Mouse (Mus musculus): ENCODE data around the gene Akap13. TPM values are rescaled to one million over a fixed set of nuclear protein-coding genes. Genes with fewer than 3 reads are reported as not detected.

Gene Akap13
- polyA plus RNA-seq, 1 experiment from 2014 or later, result 12.0 TPM

DNA sequence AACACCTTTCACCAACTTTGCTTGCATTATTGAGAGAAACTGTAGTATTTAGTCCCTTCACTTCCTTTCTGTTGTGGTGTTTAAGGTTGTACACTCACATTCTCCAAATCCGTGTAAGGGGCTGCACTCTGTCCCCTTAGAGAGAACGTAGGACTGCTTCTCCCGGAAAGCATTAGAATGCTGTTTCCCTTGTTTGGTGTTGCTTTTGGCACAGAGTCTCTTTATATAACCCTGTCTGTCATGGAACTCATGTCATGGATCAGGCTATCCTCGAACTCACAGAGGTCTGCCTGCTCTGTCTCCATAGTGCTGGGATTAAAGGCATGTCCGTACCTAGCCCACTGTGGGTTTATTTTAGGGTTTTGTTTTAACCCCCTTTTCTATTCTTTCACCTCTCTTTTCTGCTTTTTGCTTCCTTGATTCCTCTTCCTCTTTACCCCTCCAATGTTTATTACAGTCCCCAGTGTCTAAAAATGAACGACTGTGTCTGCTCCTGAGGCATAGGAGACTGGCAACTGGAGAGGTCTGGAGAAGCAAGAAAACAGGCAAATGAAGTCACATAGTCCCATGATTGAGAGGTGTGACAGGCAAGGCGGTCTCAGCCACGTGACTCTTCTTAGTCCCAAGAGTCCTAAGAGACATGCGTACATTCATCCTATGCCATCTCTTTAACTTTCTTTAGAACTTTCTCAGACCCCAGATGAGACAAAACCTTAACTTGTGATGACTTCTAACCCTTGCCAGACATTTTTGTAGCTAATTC, 186.3 kb downstream of the Akap13 start:
- H3K4me1 ChIP-seq (replicated peaks; ENCODE audit: control insufficient read depth, insufficient read depth, low read length), result peaks cover 11% of the 10 kb centered on the region
- H3K27ac ChIP-seq (ENCODE audit: low read length), result no peak overlapping the region
- no peaks in the 10 kb centered on the region for H3K27me3 ChIP-seq (replicated peaks; ENCODE audit: control insufficient read depth, insufficient read depth, low read length)
- WGBS, result 43% methylated on average over 9 of the region's 9 CpGs
- H3K36me3 ChIP-seq (ENCODE audit: control insufficient read depth, insufficient read depth), result no peaks in the 10 kb centered on the region
- no peak overlapping the region for H3K4me3 ChIP-seq (replicated peaks; ENCODE audit: low read length)
- no peaks in the 10 kb centered on the region for H3K9me3 ChIP-seq (ENCODE audit: control insufficient read depth, low read length)
- no peak for ATAC-seq
- H3K4me2 ChIP-seq (ENCODE audit: low read length), result no peak overlapping the region; the same call in 1 of the 2 replicates
- H3K9ac ChIP-seq (replicated peaks; ENCODE audit: low read depth, low read length), result no peak overlapping the region

DNA sequence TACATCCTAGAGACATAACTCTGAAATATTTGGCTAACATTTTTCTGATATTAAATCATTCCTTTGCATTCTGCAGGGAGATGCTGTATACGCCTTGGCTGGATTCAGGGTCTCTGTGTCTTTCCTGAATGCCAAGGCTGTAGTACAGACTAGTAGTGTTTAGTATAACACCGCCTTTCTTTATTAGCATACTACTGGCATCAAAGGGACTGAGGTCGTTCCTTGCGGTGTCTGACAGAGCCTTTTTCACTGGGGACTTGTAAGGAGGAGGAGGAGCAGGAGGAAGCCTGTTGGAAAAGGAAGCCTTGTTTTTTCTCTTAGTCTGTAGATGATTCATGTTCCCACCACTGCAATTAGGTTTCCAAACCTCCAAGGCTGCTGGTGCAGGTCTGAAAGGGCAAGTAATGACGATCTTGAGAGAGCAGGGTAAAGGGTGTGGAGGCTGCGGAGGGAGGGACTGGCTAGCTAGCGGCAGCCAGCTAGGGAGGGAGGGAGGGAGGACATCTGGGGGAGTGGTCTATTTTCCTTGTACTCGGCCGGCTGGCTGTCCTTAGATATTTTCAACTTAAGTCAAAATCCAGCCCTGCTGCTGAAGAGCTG, 186.9 kb downstream of the Akap13 start:
- Histone ChIP-seq H3K4me1 (replicated peaks; ENCODE audit: control insufficient read depth, insufficient read depth, low read length) (peaks cover 11% of the 10 kb centered on the region), H3K9me3 (ENCODE audit: control insufficient read depth, low read length) (no peaks in the 10 kb centered on the region), H3K27me3 (replicated peaks; ENCODE audit: control insufficient read depth, insufficient read depth, low read length) (no peaks in the 10 kb centered on the region), H3K9ac (replicated peaks; ENCODE audit: low read depth, low read length) (peak overlapping the region; percentile 38), H3K36me3 (ENCODE audit: control insufficient read depth, insufficient read depth) (no peaks in the 10 kb centered on the region), H3K4me3 (replicated peaks; ENCODE audit: low read length) (peak overlapping the region; percentile 37), H3K27ac (ENCODE audit: low read length) (no peak overlapping the region), H3K4me2 (ENCODE audit: low read length) (peak overlapping the region; percentile 65)
- whole genome bisulfite sequencing, result 4% methylated on average over 9 of the region's 9 CpGs
- ATAC-seq, result peak; percentile 89

DNA sequence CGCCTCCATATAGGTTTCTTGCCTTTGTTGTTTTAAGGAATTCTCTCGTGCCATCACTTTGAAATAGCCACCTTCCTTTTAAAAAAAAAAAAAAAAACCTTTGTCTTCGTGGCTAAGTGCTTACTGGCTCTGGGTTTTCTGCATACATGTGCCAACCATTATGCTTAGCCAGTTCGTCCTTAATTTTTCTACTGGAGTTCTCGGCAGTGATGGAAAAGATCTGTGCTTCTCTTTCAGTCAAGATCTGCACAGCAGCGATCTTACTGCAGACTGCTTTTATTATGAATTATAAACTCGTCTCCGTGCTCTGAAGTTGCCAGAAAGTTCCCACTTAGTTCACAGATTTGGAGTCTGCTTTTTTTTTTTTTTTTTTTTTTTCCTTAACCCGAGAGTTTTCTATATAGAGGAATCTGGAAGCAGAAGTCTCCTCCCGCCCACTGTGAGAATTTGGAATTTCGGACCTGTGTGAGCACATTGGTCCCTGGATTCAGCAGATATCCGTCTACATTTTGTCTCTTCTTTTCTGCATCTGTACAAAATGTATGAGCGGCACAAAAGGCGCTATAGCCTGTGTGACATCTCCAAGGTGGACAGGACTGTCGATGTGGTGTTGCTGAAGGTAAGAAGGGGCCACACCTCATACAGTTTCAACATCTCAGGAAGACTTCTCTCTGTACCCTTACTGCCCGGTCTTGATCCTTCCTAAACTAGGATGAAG, 187.7 kb downstream of the Akap13 start:
- ATAC-seq, result peak; percentile 28; the same call in 1 of the 2 replicates
- H3K4me1 ChIP-seq (replicated peaks; ENCODE audit: control insufficient read depth, insufficient read depth, low read length), result peaks cover 11% of the 10 kb centered on the region
- no peaks in the 10 kb centered on the region for H3K36me3 ChIP-seq (ENCODE audit: control insufficient read depth, insufficient read depth)
- no peak overlapping the region for H3K27ac ChIP-seq (ENCODE audit: low read length)
- H3K4me2 ChIP-seq (ENCODE audit: low read length), result peak overlapping the region; percentile 65
- peak overlapping the region; percentile 37 for H3K4me3 ChIP-seq (replicated peaks; ENCODE audit: low read length)
- WGBS, result 36% methylated on average over 15 of the region's 16 CpGs
- peak overlapping the region; percentile 38 for H3K9ac ChIP-seq (replicated peaks; ENCODE audit: low read depth, low read length)
- no peaks in the 10 kb centered on the region for H3K27me3 ChIP-seq (replicated peaks; ENCODE audit: control insufficient read depth, insufficient read depth, low read length)
- no peaks in the 10 kb centered on the region for H3K9me3 ChIP-seq (ENCODE audit: control insufficient read depth, low read length)

DNA sequence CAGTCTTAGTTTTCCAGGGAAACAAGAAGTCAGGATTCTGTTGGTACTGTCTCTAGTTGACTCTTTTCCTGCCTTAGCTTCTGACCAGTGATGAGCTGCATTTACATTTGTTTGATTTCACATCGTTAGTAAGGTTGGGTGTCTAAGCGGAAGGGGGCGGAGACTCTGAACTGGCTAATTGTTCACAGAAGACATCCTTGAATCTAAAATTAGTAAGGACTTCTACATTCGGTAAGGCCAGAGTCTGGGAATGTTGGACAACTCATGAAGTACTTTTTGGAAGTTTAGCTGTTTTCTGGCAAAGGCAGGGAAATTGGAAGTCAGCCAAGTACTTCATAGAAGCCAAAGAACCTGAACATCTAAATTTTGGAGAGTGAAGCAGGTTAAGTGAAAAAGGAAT, 188.7 kb downstream of the Akap13 start:
- H3K4me3 ChIP-seq (replicated peaks; ENCODE audit: low read length), result no peak overlapping the region
- WGBS, result 46% methylated on average over 4 of the region's 4 CpGs
- no peak for ATAC-seq
- no peaks in the 10 kb centered on the region for H3K36me3 ChIP-seq (ENCODE audit: control insufficient read depth, insufficient read depth)
- H3K4me1 ChIP-seq (replicated peaks; ENCODE audit: control insufficient read depth, insufficient read depth, low read length), result peaks cover 11% of the 10 kb centered on the region
- H3K9ac ChIP-seq (replicated peaks; ENCODE audit: low read depth, low read length), result no peak overlapping the region
- H3K27me3 ChIP-seq (replicated peaks; ENCODE audit: control insufficient read depth, insufficient read depth, low read length), result no peaks in the 10 kb centered on the region
- no peaks in the 10 kb centered on the region for H3K9me3 ChIP-seq (ENCODE audit: control insufficient read depth, low read length)
- peak overlapping the region; percentile 12; the same call in 1 of the 2 replicates for H3K4me2 ChIP-seq (ENCODE audit: low read length)
- H3K27ac ChIP-seq (ENCODE audit: low read length), result no peak overlapping the region

DNA sequence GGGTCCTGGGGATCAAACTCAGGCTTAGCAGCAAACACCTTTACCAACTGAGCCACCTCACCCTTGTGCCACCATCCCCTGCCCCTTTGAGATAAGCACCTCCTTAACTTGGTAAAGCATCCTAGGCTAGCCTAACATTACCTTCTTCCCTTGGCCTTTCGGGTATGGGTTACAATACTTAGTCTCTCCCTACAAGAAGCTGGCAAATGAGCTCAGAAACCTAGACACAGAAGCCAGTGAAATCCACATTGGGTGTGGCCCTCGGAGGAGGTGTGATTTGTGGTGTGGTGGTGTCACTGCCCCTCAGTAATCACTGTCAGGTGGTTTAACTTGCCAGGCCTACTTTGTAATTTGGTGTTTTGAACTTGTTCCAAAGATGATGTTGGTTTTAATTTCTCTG, 189.3 kb downstream of the Akap13 start:
- WGBS, result 95% methylated on average over 2 of the region's 2 CpGs
- Histone ChIP-seq H3K27ac (ENCODE audit: low read length) (no peak overlapping the region), H3K36me3 (ENCODE audit: control insufficient read depth, insufficient read depth) (no peaks in the 10 kb centered on the region), H3K4me3 (replicated peaks; ENCODE audit: low read length) (no peak overlapping the region), H3K4me1 (replicated peaks; ENCODE audit: control insufficient read depth, insufficient read depth, low read length) (peaks cover 11% of the 10 kb centered on the region), H3K4me2 (ENCODE audit: low read length) (no peak overlapping the region), H3K27me3 (replicated peaks; ENCODE audit: control insufficient read depth, insufficient read depth, low read length) (no peaks in the 10 kb centered on the region), H3K9me3 (ENCODE audit: control insufficient read depth, low read length) (no peaks in the 10 kb centered on the region), H3K9ac (replicated peaks; ENCODE audit: low read depth, low read length) (no peak overlapping the region)
- no peak for ATAC-seq

DNA sequence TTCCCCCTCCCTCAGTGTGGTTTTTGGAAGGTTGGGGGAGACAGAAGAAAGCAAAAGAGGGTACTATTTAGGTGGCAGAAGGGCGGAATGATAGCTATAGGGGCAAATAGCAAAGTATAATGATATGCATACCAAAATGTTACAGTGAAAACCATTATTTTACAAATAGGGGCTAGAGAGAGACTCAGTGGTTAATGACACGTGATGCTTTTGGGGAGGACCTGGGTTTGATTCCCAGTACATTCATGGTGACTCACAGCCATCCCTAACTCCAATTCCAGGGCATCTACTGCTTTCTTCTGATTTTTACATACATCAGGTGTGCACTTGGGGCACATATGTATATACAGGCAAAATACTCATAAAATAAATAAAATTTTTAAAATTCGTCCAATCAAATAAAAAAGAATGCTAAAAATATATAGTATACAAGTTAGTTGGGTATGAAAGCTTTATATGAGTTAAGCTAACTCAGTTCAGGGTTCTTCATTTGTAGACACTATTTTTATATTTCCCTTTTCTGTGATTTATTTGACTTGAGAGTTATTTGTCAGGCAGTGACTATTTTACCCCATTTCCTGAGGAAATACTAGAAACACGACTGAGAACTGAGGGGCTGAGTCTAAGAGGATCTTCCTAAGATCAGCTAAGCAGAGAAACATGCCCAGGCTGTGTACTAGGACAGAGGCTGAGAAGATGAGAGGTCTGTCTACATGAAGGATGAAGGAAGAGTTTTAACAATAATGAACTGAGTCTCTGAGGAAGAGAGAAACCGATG, 190.0 kb downstream of the Akap13 start:
- Histone ChIP-seq H3K36me3 (ENCODE audit: control insufficient read depth, insufficient read depth) (no peaks in the 10 kb centered on the region), H3K4me3 (replicated peaks; ENCODE audit: low read length) (no peak overlapping the region), H3K27ac (ENCODE audit: low read length) (no peak overlapping the region), H3K4me2 (ENCODE audit: low read length) (no peak overlapping the region), H3K9me3 (ENCODE audit: control insufficient read depth, low read length) (no peaks in the 10 kb centered on the region), H3K4me1 (replicated peaks; ENCODE audit: control insufficient read depth, insufficient read depth, low read length) (peaks cover 11% of the 10 kb centered on the region), H3K9ac (replicated peaks; ENCODE audit: low read depth, low read length) (no peak overlapping the region), H3K27me3 (replicated peaks; ENCODE audit: control insufficient read depth, insufficient read depth, low read length) (no peaks in the 10 kb centered on the region)
- WGBS, result 84% methylated on average over 5 of the region's 5 CpGs
- ATAC-seq, result no peak

DNA sequence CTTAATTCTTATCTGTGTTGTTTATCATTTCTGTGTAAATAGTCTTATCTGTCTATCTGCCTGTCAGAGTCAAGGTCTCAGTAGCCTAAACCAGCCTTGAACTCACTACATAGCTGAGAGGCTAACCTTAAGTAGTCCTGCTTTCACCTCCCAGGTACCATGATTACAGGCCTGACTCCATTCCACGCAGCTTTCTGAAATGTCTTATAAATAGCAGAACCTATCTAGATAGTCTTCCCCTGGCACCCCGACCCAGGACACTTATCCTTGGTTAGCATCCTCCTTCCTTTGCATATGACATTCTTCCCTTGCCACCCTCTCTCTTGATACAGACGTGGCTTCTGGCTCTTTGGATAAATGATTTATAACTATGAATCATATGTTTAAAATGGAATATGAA, 192.7 kb downstream of the Akap13 start:
- Histone ChIP-seq H3K36me3 (ENCODE audit: control insufficient read depth, insufficient read depth) (no peaks in the 10 kb centered on the region), H3K27ac (ENCODE audit: low read length) (no peak overlapping the region), H3K27me3 (replicated peaks; ENCODE audit: control insufficient read depth, insufficient read depth, low read length) (no peaks in the 10 kb centered on the region), H3K4me1 (replicated peaks; ENCODE audit: control insufficient read depth, insufficient read depth, low read length) (0 out of 2 replicates have a peak, but pooled peaks cover 2% of the 10 kb centered on the region), H3K4me3 (replicated peaks; ENCODE audit: low read length) (no peak overlapping the region), H3K9me3 (ENCODE audit: control insufficient read depth, low read length) (no peaks in the 10 kb centered on the region), H3K4me2 (ENCODE audit: low read length) (no peak overlapping the region), H3K9ac (replicated peaks; ENCODE audit: low read depth, low read length) (no peak overlapping the region)
- no peak for ATAC-seq
- WGBS, result 91% methylated on average over 3 of the region's 3 CpGs

DNA sequence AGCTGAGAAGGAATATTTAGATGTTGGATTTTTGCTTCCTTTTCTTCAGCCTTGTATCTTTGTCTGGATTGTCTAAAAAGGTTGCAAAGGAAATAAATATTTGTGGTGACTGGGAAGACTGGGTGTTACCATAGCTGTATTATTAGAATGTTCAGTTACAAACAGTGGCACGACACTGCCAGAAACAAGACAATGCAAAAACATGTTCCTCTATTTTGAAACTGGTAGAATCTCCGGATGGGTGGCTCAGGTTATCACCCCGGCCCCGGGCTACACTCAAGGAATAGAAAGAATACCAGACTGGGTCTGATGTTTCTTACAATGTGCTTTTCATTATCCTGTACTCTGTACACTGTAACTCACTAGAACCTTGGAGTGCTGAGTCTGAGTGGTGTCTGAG, 193.6 kb downstream of the Akap13 start:
- 90% methylated on average over 4 of the region's 4 CpGs for WGBS
- no peak for ATAC-seq

DNA sequence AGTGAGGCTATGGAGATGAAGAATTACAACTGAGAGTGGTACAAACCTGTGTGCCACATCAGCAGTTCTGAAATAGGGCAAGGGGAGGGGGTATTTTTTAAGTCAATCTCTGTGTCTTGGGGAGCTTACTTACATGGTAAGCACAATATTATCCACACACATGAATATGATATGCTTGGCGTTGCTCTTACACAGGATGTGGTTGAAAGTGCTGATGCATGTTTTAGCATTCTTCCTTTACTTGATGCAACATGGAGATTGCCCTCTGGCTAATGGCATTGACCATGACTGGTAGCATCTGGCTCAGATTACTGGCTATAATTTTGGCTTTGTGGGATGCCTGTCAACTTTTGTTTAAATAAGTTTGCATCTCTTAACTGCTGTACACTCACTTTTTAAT, 194.6 kb downstream of the Akap13 start:
- H3K9me3 ChIP-seq (ENCODE audit: control insufficient read depth, low read length), result no peaks in the 10 kb centered on the region
- H3K4me1 ChIP-seq (replicated peaks; ENCODE audit: control insufficient read depth, insufficient read depth, low read length), result peaks cover 4% of the 10 kb centered on the region; the same call in 1 of the 2 replicates
- ATAC-seq, result no peak
- no peak overlapping the region for H3K27ac ChIP-seq (ENCODE audit: low read length)
- no peaks in the 10 kb centered on the region for H3K36me3 ChIP-seq (ENCODE audit: control insufficient read depth, insufficient read depth)
- no peak overlapping the region for H3K4me3 ChIP-seq (replicated peaks; ENCODE audit: low read length)
- H3K9ac ChIP-seq (replicated peaks; ENCODE audit: low read depth, low read length), result no peak overlapping the region
- no peak overlapping the region for H3K4me2 ChIP-seq (ENCODE audit: low read length)
- no peaks in the 10 kb centered on the region for H3K27me3 ChIP-seq (replicated peaks; ENCODE audit: control insufficient read depth, insufficient read depth, low read length)
- 82% methylated on average over 1 of the region's 1 CpGs for WGBS

More for the DNA sequence above, 193.6 kb downstream of the Akap13 start:
- H3K27me3 ChIP-seq (replicated peaks; ENCODE audit: control insufficient read depth, insufficient read depth, low read length), result no peaks in the 10 kb centered on the region
- H3K4me3 ChIP-seq (replicated peaks; ENCODE audit: low read length), result no peak overlapping the region
- no peak overlapping the region for H3K27ac ChIP-seq (ENCODE audit: low read length)
- no peaks in the 10 kb centered on the region for H3K36me3 ChIP-seq (ENCODE audit: control insufficient read depth, insufficient read depth)
- no peak overlapping the region for H3K4me2 ChIP-seq (ENCODE audit: low read length)
- no peak overlapping the region for H3K9ac ChIP-seq (replicated peaks; ENCODE audit: low read depth, low read length)
- no peaks in the 10 kb centered on the region for H3K9me3 ChIP-seq (ENCODE audit: control insufficient read depth, low read length)
- H3K4me1 ChIP-seq (replicated peaks; ENCODE audit: control insufficient read depth, insufficient read depth, low read length), result no peaks in the 10 kb centered on the region
